Mouse (Mus musculus): ENCODE measurements at regions not wholly inside any gene's neighbourhood (a gene's known extent, or its start where the extent isn't known, plus 50 kb on each side); places are given as distances from the start of the nearest gene placed in this dataset.

DNA sequence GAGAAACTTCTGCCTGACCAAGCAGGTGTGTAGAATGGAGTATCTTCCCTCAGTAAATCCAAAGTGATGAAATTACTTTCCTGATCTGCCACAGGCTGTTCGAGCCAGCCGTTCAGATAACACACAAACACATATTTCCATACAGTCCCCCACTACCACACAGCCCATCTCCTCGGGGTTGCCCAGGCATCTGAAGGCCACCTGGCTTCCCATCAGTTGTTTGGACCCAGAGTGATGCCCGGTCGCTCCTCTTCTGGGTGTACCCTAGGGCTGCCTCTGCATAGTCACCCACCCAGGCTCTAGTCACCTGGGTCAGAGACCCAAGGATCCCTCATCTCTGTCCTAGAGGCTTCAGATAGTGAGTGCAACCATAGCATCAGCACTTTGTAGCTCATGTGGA lies 107.9 kb downstream of the CK137956 start:
- no peak for DNase-seq (ENCODE audit: low read depth, low spot score)

DNA sequence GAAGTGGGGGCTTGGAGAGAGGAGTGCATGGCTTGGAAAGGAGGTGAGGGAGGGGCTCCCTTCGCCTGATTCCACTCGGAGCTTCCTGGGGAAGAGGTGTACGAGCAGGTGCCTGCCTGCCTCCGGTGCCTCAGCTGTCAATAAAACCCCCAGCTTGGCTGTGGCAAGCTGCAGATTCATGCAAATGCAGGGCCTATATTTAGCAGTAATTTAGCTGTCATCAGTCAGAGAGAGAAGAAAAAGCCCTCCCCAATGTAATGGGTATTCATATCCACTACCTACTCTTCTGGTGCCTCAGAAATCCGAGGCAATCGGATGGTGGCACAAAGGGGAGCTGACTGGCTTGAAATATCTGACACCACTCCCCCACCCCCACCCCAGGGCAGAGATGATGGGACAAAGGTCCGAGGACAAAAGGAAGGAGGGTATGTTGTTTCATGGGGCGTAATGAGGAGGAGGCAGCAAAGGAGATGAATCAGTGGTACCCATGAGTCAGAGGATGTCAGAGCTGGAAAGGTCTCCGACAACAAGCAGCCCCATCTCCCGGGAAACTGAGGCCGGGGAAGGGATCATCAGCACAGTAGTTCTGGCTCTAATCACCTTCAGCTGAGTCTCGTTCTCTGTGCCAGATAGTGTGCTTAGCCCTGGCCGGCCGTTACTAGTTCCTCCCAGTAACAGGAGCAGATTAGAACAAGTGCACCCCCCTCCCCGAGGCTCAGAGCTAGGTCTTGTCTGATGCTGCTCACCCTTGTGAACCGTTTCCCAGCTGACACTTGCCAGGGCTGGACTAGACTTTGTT lies 109.2 kb downstream of the CK137956 start:
- DNase-seq (ENCODE audit: low read depth, low spot score), result no peak

DNA sequence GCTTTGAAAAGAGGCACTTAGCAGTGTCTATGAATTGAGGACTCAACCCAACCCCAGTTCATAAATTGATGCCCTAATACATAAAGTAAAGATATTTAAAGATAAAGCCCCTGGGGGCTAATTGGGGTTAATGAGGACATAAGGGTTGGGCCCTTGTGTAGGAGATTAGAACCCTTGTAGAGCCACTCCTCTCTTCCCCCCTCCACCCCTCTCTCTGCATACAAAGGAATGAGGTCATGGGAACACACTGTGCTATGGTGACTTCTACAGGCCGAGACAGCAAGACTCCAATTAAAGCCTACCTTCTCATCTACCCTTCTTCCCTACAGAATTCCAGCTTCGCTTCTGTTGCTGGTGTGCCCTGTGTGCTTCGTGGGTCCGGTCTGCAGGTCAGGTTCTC lies 110.5 kb downstream of the CK137956 start:
- DNase-seq (ENCODE audit: low read depth, low spot score), result no peak

DNA sequence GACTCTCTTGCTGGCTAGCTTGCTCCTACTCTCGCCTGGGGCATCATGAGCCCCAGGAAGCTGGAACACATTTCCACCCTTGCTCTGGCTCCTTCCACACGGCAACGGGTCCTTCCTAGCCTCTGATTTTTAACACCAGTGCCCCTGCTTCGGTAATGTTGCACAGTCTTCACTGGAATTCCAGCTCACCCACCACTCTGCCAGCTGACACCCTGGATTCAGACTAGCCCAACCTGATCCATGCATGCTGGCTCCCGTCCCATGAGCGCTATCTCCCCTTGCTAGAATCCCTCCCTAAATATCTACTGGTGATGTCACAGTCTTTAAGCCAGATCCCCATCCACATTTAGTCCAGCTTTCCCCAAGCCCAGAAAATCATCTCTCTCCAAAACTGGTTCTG lies 111.2 kb downstream of the CK137956 start:
- DNase-seq (ENCODE audit: low read depth, low spot score), result no peak

DNA sequence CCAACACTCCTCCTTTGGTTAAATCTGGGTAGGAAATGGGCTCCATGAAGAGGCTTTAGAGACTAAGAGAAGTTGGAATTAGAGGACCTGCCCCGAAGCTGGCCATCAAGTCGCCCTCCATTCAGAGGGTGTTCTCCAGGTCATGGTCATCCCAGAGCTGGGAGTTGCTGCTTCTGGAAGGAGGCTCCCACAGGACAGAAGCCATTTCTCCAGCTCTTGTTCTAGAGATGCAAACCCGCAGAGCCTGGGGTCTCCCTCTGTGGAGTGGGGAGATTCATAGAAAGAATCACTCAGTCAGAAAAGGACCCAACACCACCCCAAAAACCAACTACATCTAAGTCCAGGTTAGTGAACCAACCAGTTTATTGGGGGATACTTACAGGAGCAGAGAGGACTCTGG lies 112.2 kb downstream of the CK137956 start:
- no peak for DNase-seq (ENCODE audit: low read depth, low spot score)

DNA sequence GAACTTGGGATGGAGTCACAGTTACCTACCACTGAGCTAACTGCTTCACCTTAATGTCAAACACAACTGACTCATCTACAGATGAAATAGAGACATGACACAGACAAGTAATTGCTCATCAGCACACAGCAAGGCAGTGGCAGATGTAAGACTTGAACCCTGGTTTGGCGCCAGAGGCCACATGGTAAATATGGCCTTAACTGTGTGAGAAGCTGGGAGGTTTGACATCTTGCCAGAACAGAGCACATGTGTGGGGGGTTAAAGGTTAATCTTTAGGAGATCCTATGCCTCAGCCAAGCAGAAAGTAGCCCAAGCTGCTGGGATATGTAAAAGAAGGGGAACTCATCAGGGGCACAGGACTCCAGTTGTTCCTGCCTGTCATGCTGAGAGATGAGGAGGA lies 114.9 kb downstream of the CK137956 start:
- peak; percentile 34 for DNase-seq (ENCODE audit: low read depth, low spot score)

DNA sequence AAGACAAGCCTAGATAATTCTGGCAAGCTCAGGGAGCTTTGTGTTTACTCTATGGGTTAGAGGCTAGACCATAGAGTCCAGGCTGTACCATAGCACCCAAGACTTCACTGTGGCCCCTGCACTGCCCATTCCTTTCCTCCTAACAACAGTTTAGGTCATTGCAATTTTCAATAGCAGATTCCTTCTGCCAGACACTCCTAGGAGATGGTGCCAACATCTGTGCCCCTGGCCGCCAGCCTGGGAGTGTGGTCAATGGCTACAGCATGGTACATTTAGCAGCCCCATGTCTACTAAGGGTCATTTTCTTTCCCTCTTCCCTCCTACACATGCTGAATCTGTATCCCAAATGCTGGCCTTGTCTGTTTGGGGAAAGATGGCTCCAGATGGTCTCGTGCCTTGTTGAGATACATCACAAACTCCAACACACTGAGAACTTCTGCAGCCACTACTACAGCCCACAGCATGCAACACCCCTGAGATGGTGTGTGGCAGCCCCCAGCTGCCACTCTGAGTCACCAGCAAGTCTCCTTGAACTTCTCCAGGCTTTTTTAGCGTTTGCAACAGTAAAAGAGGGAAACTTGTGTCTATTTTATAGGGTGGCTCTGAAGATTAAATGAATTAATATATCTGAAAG lies 115.9 kb downstream of the CK137956 start:
- DNase-seq (ENCODE audit: low read depth, low spot score), result no peak

DNA sequence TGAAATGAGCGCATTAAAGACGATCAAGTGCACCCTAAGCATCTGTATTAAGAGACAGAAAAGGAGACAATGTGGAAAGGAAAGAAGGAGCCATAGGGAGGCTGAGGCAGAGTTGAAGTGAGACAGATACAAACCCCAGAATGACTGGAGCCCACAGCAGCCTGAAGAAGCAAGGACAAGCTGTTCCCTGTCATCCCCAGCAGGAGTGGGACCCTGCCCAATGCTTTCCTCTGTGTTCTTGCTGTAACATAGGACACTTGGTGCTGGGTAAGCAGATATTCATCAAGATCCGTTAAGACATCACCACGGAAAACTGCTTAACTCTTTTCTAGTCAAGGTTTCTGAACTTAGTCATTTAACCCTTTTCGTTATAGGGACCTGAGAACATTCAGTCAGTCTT lies 121.4 kb downstream of the CK137956 start:
- DNase-seq (ENCODE audit: low read depth, low spot score), result no peak

DNA sequence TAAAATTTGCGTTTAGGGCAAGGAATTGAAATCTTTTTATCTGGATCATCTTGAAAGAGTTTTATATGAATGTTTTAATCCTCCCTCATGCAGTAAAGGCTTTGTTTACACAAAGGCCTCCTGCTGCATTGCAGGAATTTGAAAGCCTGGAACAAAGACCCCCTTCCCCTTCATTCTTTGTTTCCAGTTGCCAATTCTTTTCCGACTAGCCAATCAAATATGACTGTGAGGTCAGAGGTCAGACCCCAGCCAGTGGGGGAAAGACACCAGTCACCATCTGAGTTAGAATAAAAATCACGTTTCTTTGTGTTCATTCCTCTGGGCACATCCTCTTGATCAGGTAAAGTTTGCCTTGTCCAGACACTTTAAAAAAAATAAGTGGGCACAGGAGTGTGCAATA lies 124.4 kb downstream of the CK137956 start:
- peak; percentile 33 for DNase-seq (ENCODE audit: low read depth, low spot score)

DNA sequence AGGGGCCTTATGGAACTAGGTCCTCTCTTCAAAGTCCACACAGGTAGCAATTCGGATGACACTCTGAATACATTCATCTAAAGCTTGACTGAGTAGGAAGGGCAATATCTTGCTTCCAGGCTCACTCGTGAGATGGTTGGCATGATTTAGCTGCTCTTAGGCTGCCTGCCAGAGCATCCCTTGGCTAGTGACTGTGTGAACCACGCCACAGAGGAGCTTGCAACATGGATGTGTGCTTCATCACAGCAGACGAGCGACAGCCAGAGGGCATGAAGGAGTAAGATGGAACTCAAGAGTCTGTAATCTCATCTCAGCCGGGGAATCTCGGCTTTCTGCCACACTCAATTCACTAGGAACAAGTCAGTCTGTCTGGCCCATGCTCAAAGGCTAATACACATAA lies 127.3 kb downstream of the CK137956 start:
- DNase-seq (ENCODE audit: low read depth, low spot score), result no peak

DNA sequence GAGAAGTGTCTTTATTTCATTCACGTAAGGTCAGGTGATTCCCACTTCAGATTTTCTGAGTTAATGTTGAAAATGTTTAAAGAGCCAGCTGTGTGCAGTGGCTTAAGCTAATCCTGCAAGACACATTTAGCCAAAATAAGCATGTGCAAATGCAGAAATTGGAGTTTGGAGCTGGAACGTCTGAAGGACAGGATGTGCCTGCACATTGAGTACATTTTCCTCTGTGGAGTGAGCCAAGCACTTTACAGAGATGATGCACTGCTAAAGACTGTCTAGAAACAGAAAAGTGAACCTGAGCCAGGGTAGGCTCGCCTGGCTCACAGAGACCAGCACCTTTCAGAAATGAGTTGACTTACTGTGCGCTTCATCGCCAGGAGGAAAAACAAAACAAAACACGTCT lies 137.1 kb downstream of the CK137956 start:
- no peak for DNase-seq (ENCODE audit: low read depth, low spot score)

DNA sequence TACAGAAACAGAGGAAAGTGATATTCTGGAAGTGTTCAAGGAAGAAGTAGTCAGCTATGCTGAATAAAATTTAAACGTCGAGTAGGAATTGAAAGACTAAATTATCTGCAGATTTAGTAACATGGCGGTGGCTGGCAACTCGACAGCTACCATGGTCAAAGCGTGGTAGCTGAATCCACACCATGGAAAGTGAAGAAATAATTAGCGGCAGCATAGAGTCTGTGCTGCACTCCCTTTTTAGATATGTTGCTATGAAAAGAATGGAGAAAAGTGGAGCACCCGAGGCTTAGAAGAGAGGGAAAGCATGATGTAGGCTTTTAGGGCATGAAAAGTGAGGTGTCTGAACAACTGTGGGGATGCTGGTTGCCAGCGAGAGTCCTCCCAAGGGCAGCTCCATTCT lies 143.8 kb downstream of the CK137956 start:
- DNase-seq (ENCODE audit: low read depth, low spot score), result no peak

DNA sequence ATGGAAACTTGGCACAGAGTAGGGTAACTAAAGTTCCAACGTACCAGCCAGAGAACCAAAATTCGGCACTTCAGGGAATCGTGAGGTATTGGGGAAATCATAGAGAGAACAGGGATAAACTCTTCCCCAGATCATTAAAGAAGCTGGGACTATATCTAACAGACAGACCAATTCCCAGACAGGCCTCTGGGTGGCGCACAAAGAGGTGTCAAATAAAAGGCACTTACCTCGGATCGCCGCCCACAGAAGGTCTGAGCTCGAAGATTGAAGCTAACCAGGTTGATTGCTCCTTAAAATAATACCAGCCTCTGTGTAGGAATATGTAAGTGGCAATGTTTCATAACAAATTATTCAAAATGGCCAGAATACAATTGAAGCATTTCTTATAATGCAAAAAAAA lies 151.2 kb downstream of the CK137956 start:
- DNase-seq (ENCODE audit: low read depth, low spot score), result peak; percentile 7

DNA sequence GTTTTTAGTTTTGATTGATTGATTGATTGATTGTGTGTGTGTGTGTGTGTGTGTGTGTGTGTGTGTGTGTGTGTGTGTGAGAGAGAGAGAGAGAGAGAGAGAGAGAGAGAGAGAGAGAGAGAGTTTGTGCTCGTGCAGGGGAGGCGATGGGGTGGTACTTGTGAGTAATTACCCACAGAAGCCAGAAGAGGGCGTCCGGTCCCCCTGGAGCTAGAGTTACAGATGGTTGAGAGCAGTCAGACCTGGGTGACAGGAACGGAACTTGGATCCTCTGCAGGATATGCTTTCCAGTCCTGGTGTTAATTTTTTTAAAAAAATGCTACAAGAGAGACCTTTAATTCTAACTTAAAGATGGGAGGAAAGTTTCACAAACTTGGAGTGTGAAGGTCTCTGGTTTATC lies 151.7 kb downstream of the CK137956 start:
- DNase-seq (ENCODE audit: low read depth, low spot score), result no peak

DNA sequence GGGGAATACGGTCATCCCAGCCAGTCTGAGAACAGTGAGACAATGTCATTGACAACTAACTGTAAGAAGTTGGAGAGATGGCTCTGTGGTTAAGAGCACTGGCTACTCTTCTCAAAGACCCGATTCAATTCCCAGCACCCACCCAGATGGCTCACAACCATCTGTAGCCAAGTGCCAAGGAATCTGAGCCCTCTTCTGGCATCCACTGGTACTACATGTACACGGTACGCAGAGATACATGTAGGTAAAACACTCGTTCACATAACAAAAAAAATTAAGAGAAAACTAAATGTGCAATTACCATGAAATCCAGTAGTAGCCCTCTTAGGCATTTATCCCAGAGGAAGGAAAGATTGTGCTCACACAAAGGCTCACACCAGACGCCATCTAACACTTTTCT lies 156.1 kb downstream of the CK137956 start:
- DNase-seq (ENCODE audit: low read depth, low spot score), result no peak

DNA sequence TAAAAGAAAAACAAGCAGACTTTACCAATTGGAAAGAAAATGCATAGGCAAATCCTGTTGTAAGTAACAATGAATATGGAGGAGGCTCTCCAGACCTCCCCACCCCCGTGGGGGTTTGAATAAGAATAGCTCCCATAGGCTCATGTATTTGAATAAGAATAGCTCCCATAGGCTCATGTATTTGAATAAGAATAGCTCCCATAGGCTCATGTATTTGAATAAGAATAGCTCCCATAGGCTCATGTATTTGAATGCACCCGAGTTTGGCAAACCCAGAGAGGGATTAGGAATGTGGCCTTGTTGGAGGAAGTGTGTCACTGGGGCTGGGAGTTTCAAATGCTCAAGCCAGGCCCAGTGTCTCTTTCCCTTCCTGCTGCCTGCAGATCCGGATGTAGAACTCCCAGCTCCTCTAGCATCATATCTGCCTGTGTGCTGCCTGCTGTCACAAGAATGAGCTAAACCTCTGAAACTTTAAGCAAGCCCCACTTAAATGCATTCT lies 158.7 kb downstream of the CK137956 start:
- no peak for DNase-seq (ENCODE audit: low read depth, low spot score)

DNA sequence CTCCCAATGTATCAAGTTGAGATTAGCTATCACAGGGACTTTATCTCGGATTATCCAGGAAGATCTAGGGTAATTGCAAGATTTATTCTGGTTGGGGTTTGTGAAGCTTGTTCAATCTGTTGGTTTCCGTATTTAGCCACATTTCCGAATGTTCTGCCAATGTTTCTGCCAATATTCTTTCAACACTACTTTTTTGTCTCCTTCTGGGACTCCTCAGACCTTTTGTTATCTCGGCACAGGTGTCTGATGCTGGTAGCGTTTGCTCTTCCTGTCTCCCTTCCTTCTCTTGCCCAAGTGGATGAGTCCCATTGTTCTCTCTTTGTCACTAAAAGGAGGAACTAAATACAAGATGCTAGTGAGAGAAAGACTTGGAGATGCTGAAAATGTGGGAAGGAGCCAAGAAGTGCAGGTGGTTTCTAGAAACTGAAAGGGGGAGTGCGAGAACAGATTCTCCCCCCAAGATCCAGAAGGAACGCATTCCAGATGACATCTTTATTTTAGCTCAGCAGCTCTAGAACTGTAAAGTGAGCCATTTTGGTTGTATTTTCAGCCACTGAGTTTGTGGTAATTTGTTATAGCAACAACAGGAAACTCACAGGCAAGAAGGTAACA lies 159.7 kb downstream of the CK137956 start:
- no peak for DNase-seq (ENCODE audit: low read depth, low spot score)

DNA sequence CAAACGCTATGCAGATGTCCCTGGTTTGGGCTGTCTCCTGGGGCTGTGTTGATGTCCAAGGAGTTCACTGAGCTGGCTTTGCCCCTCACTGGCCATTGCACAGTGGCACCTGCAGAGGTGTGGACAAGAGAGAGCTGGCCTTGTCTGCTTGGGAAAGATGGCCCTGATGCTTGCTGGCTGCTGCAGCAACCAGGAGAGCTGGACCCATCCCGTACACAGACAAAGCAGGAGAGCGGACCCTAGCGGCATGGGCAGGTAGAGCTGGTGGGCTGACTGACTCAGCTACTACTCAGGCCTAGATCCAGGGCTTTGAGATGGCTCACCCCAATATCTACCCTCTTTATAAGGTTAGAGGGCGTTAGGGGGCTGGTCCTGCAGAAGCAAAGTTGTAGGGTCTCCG lies 161.7 kb downstream of the CK137956 start:
- DNase-seq (ENCODE audit: low read depth, low spot score), result peak; percentile 5

DNA sequence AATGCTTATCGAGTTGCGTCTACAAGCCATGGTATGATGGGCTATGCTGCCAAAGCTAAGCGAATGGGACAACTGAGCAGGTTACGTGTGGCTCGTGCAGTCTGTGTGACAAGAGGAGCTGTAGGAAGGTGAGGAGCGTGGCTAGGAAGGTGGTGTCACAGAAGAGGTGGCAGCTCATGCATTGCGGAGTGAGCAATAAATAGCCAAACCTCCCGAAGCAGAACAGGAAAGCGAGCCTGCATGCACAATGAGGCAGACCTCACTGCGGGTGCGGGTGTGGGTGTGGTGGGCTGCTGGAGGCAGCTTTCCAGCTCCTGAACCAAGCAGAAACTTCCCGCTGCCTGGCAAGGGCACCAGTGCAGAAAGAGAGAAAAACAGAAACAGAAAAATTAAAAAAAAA lies 181.5 kb downstream of the CK137956 start:
- DNase-seq (ENCODE audit: low read depth, low spot score), result no peak

DNA sequence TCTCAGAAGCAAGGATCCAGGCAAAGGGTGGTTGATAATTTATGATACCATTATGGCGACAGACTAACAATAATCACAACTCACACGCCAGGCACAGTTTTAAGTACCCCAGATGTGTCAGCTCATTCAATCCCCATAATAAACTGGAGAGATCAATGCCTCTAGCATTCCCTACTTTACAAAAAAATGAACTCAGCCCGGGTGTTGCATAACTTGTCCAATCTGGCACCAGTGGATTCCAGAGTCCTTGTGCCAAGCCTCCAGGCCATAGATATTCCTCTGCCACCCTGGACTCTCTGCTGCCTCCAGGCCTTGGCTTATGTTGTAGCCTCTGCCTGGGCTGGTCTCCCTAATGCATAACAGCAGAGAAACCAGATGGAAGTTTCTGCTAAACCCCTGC lies 185.0 kb downstream of the CK137956 start:
- DNase-seq (ENCODE audit: low read depth, low spot score), result peak; percentile 2

DNA sequence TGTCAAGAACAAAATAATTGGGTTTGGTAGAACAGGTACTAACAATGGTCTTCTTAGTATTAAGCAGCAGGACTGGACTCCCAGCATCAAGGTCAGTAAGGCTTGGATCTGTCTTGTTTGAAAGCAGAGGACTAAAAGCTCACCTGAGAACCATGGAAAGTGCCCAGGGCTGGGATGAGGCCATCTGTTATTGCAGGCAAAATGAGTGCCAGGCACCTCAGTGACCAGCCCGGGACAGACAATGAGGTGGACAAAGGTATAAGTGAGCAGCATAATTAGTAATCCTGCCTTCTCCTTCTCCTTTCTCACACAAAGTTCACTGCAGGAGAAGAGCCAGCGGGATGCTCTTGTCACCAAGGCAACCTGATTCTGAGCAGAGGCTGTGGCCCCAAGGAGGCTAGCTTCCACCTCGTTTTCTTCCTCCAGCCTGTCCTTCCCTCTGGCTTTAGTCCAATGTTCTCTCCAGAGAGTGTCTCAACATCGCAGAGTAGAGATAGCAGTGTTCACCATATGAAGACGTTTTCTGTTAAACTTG lies 198.7 kb downstream of the CK137956 start:
- DNase-seq (ENCODE audit: low read depth, low spot score), result no peak

DNA sequence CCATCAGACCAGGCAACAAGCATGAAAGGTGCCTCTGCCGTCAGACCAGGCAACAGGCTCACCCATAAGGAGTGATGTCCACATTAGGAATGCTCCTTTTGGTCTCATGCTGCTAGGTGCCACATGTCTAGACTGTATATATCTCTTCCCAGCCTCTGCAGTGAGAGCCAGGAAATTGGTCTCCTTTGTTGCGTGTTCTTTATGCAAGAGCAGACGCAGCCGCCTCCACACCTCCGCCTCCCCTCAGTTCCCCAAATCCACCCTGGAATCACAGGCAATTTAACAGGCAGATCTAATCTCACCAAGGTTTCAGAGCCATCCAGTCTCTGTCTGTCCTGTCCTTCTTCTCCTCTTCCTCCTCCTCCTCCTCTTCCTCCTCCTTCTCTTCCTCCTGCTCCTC lies 207.0 kb downstream of the CK137956 start:
- no peak for DNase-seq (ENCODE audit: low read depth, low spot score)

DNA sequence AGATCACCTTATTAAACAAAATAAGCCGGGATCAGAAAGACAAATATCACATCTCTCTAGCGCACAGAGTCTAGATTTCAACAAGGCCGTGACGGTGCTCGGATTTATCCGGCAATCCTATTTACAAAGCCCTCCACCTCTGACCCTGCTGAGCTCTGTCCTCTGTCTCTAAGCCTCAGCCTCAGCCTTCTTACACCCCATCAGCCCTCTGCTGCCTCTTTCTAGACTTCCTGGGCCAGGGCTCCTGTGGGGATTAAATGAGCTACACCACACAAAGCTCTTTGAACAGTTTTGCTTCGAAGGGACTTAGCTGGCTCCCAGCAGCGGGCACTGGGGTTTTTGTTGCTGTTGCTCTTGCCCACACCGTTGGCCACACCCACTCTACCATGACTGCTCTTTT lies 211.8 kb downstream of the CK137956 start:
- no peak for DNase-seq (ENCODE audit: low read depth, low spot score)
